13 mouse cellular contexts compared by ENCODE assay signal in genomic region chr4:43584444-43585416, GRCm38 (mm10). TPM values are rescaled to one million over a fixed set of nuclear protein-coding genes. Genes with fewer than 3 reads are reported as not detected.
DNase-seq lines count a peak whose midpoint lies in the region; ATAC-seq and TF ChIP-seq lines count a peak whose summit lies in the region.
"Had no signal": no experiment of that assay in that cellular context is flagged by ENCODE, and none has a peak within 500 bp of the region (broad histone marks: within the 10 kb centered on the region; RNA-seq: fewer than 3 reads in every experiment).

TSS of gene Msmp (minus strand) at chr4:43584494.

- no peak for ATAC-seq in kidney, embryonic 15.5 days (replicated peaks; ENCODE audit: low FRiP score)
- ATAC-seq: inflammation-experienced regulatory T-cells, adult 6 months had no signal

- peaks cover 46% of the 10 kb centered on the region for H3K36me3 ChIP-seq in kidney, embryonic 15.5 days

- peak; percentile 8; the same call in 1 of the 2 replicates for TF ChIP-seq POLR2A in embryonic fibroblast, embryonic 13.5 days (IDR thresholded peaks at IDR 0.05; ENCODE audit: low read depth, low read length)

- H3K4me3 ChIP-seq in gastrocnemius, adult 2 months: no peak within 1 kb of the TSS
- no peak within 1 kb of the TSS for H3K4me3 ChIP-seq in kidney, embryonic 15.5 days (replicated peaks)
- no peak within 1 kb of the TSS for H3K4me3 ChIP-seq in embryonic fibroblast, embryonic 13.5 days (ENCODE audit: insufficient read depth, low read length)
- H3K4me3 ChIP-seq: heart, embryonic 13.5 days; limb, embryonic 12.5 days had no signal

- no peak within 1 kb of the TSS for H3K4me2 ChIP-seq in kidney, embryonic 15.5 days
- H3K4me2 ChIP-seq: heart, embryonic 13.5 days; limb, embryonic 12.5 days had no signal

- H3K4me1 ChIP-seq in kidney, embryonic 15.5 days: peaks cover 34% of the 10 kb centered on the region
- no peaks in the 10 kb centered on the region for H3K4me1 ChIP-seq in embryonic fibroblast, embryonic 13.5 days (ENCODE audit: control insufficient read depth, insufficient read depth, low read length)

- WGBS in kidney, embryonic 15.5 days: 57% methylated on average over 12 of the region's 12 CpGs

- intact Hi-C loops in gastrocnemius, adult 2 months (cut with DNase I): no loop called here

- peak within 1 kb of the TSS; percentile 71 for H3K27ac ChIP-seq in gastrocnemius, adult 2 months
- H3K27ac ChIP-seq in kidney, embryonic 15.5 days: no peak within 1 kb of the TSS
- H3K27ac ChIP-seq in embryonic fibroblast, embryonic 13.5 days (ENCODE audit: insufficient read depth, low read length): no peak within 1 kb of the TSS
- H3K27ac ChIP-seq: heart, embryonic 13.5 days; limb, embryonic 12.5 days; macrophage had no signal

- no peak within 1 kb of the TSS for H3K9ac ChIP-seq in kidney, embryonic 15.5 days
- H3K9ac ChIP-seq: heart, embryonic 13.5 days; limb, embryonic 12.5 days had no signal

- no peak for DNase-seq in gastrocnemius, adult 2 months
- DNase-seq in gastrocnemius, adult 18-20 months (ENCODE audit: low spot score): no peak
- peak; percentile 51 for DNase-seq in kidney, adult 18-20 months
- DNase-seq in kidney, postnatal 36 days: peak; percentile 65 to 69
- no peak for DNase-seq in embryo, embryonic 9.5 days (ENCODE audit: extremely low spot score)
- DNase-seq: cerebellum, postnatal 25 days had no signal

- no peaks in the 10 kb centered on the region for H3K27me3 ChIP-seq in kidney, embryonic 15.5 days
- H3K27me3 ChIP-seq: heart, embryonic 13.5 days; limb, embryonic 12.5 days had no signal

- TF ChIP-seq CTCF in gastrocnemius, adult 2 months (IDR thresholded peaks at IDR 0.05): no peak
- TF ChIP-seq CTCF in embryonic fibroblast, embryonic 13.5 days (IDR thresholded peaks at IDR 0.05; ENCODE audit: borderline replicate concordance, insufficient read depth, low read length): no peak

- no peaks in the 10 kb centered on the region for H3K9me3 ChIP-seq in kidney, embryonic 15.5 days (replicated peaks)
- H3K9me3 ChIP-seq: heart, embryonic 13.5 days; limb, embryonic 12.5 days had no signal

RNA-seq across cellular contexts. Expression of gene Msmp, which starts in this region (rescaled TPM):
- under 1 TPM in 1 of 2 experiments, not detected in 1; 0.45 TPM for total RNA-seq in gastrocnemius, adult 2 months (2021)
- total RNA-seq in gastrocnemius, adult 18-20 months (2021): under 1 TPM in 1 of 2 experiments, not detected in 1; 0.55 TPM
- polyA plus RNA-seq in kidney, embryonic 15.5 days (2015; fragmentation: Nextera tagmentation; extraction: Ambion mirVana): 1.3 and 2.6 TPM in 2 replicates
- polyA plus RNA-seq in embryonic fibroblast, embryonic 13.5 days (2011; ENCODE audit: insufficient read length, low read depth, missing spikeins): not detected in 2 replicates
- total RNA-seq: layer of hippocampus, postnatal 25 days had no signal
- polyA plus RNA-seq: inflammation-experienced regulatory T-cells, adult 6 months; macrophage had no signal

Comparison
In these comparisons a context has a peak if more than half of its experiments do, and no peak if none do; other contexts are left out.
1. DNase-seq: peak in kidney, adult 18-20 months (single experiment) and kidney, postnatal 36 days (2 of 2); none in gastrocnemius, adult 2 months (single experiment), gastrocnemius, adult 18-20 months (single experiment) and embryo, embryonic 9.5 days (single experiment).